Mouse (Mus musculus) testis, adult 2 months (tissue): Measurements from ENCODE around the gene Mpp3.

Experiments used
- CTCF ChIP-seq: fragments of 200-500 bp; IDR thresholded peaks from 2 replicates; pipeline ENCODE4 v1.5.1; 2012; ENCODE audit warnings: low read depth, mild to moderate bottlenecking, inconsistent platforms, low read length, moderate library complexity; ENCODE audit not compliant: control insufficient read depth, insufficient read depth, insufficient replicate concordance
- POLR2A ChIP-seq: fragments of 200-500 bp; IDR thresholded peaks from 2 replicates; pipeline ENCODE4 v1.6.1; 2012; ENCODE audit warnings: low read depth, mild to moderate bottlenecking, inconsistent platforms, low read length, moderate library complexity; ENCODE audit not compliant: control insufficient read depth

DNA sequence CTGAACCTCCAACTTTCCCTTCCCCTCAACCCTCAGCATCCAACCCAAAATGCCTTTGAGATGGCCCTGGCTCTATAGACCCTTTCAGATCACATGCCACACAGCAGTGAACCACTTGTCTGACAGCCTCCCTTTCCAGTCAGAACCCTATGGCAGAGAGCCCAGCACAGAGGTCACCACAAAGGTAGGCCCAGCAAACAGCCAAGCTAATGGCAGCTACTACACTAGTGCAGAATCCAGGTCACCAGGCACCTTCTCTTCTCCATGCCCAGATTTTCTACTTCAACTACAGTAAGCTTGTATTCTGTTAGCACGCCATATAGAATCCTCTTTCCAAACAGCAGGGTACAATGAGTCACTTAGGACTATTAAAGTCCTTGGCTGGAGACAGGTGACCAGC lies 12.1 kb downstream of the Mpp3 start:
- no peak for TF ChIP-seq CTCF
- no peak for TF ChIP-seq POLR2A
